ENCODE assay signal across 34 mouse cellular contexts in genomic region chr13:69915796-69916195, GRCm38 (mm10).
"Had no signal": no experiment of that assay in that cellular context is flagged by ENCODE, and none has a peak within 500 bp of the region (broad histone marks: within the 10 kb centered on the region; RNA-seq: fewer than 3 reads in every experiment).

No protein-coding gene starts in this region.

- ATAC-seq: hindbrain, embryonic 16.5 days; hindbrain, postnatal 0 days; inflammation-experienced regulatory T-cells, adult 6 months; intestine, embryonic 15.5 days; intestine, embryonic 16.5 days; intestine, postnatal 0 days had no signal

- H3K4me3 ChIP-seq: heart, embryonic 12.5 days; heart, embryonic 13.5 days; heart, embryonic 15.5 days; hindbrain, embryonic 10.5 days; hindbrain, embryonic 12.5 days; hindbrain, embryonic 13.5 days; hindbrain, embryonic 15.5 days; intestine, embryonic 15.5 days; kidney, embryonic 15.5 days; layer of hippocampus, adult 2 months; left cerebral cortex, adult 2 months had no signal

- H3K9me3 ChIP-seq: heart, embryonic 12.5 days; heart, embryonic 15.5 days; hindbrain, embryonic 12.5 days; hindbrain, embryonic 13.5 days; hindbrain, embryonic 15.5 days; intestine, embryonic 15.5 days; kidney, embryonic 15.5 days had no signal

- H3K27ac ChIP-seq: heart, embryonic 13.5 days; heart, embryonic 15.5 days; hindbrain, embryonic 10.5 days; hindbrain, embryonic 12.5 days; hindbrain, embryonic 13.5 days; hindbrain, embryonic 14.5 days; hindbrain, embryonic 15.5 days; hindbrain, postnatal 0 days; intestine, embryonic 15.5 days; kidney, embryonic 15.5 days; kidney, postnatal 0 days; layer of hippocampus, adult 2 months; left cerebral cortex, adult 2 months had no signal

- DNase-seq: heart, postnatal 10 days; heart, postnatal 14 days; heart, postnatal 36 days; heart, postnatal 4 days; kidney, adult 11 months; kidney, adult 18-20 months; kidney, adult 2 months; kidney, adult 8-10 months; kidney, adult 9 months; kidney, postnatal 10 days; kidney, postnatal 14 days; kidney, postnatal 25 days; kidney, postnatal 36 days; kidney, postnatal 4 days; layer of hippocampus, adult 9-11 months; layer of hippocampus, postnatal 36 days had no signal

- H3K36me3 ChIP-seq: heart, embryonic 12.5 days; heart, embryonic 13.5 days; heart, embryonic 15.5 days; hindbrain, embryonic 10.5 days; hindbrain, embryonic 12.5 days; hindbrain, embryonic 13.5 days; hindbrain, embryonic 15.5 days; intestine, embryonic 15.5 days; kidney, embryonic 15.5 days had no signal

- H3K27me3 ChIP-seq: heart, embryonic 12.5 days; heart, embryonic 13.5 days; heart, embryonic 15.5 days; hindbrain, embryonic 12.5 days; hindbrain, embryonic 13.5 days; hindbrain, embryonic 15.5 days; intestine, embryonic 15.5 days; kidney, embryonic 15.5 days had no signal

- H3K9ac ChIP-seq: heart, embryonic 12.5 days; heart, embryonic 13.5 days; heart, embryonic 15.5 days; hindbrain, embryonic 12.5 days; hindbrain, embryonic 13.5 days; hindbrain, embryonic 14.5 days; hindbrain, embryonic 15.5 days; intestine, embryonic 15.5 days; kidney, embryonic 15.5 days had no signal

- H3K4me1 ChIP-seq: heart, embryonic 12.5 days; heart, embryonic 13.5 days; heart, embryonic 15.5 days; hindbrain, embryonic 12.5 days; hindbrain, embryonic 15.5 days; intestine, embryonic 15.5 days; kidney, embryonic 15.5 days had no signal

- H3K4me2 ChIP-seq: heart, embryonic 12.5 days; heart, embryonic 13.5 days; heart, embryonic 15.5 days; hindbrain, embryonic 12.5 days; hindbrain, embryonic 13.5 days; hindbrain, embryonic 14.5 days; hindbrain, embryonic 15.5 days; intestine, embryonic 15.5 days; kidney, embryonic 15.5 days had no signal
